Mouse (Mus musculus) kidney, adult 2 months (tissue): ENCODE measurements around the gene Atg13. TPM values are rescaled to one million over a fixed set of nuclear protein-coding genes. Genes with fewer than 3 reads are reported as not detected.
A peak's percentile ranks its signal among the peaks of the same experiment; 100 is the strongest.
"Not testable (repeated sequence)": the region's sequence is repeated elsewhere in the genome, so short reads cannot be mapped to it uniquely, and the experiment has no call there.

Experiments
- DNase-seq: peaks from one replicate; pipeline ENCODE4 v3.0.0; 2021
- H3K27ac ChIP-seq: fragments of 200-500 bp; 2 replicates; pipeline ENCODE4 v1.5.1; 2012; ENCODE audit warnings: low read depth, low read length, control low read depth, inconsistent platforms; ENCODE audit not compliant: insufficient read depth
- H3K27me3 ChIP-seq: fragments of 200-500 bp; replicated peaks from 2 replicates; pipeline ENCODE4 v1.6.1; 2012; ENCODE audit warnings: mild to moderate bottlenecking, moderate library complexity, low read length, inconsistent platforms; ENCODE audit not compliant: control insufficient read depth, insufficient read depth
- H3K36me3 ChIP-seq: fragments of 200-500 bp; 2 replicates; pipeline ENCODE4 v1.6.1; 2012; ENCODE audit warnings: mild to moderate bottlenecking, moderate library complexity, low read length, inconsistent platforms; ENCODE audit not compliant: control insufficient read depth, insufficient read depth
- H3K4me1 ChIP-seq: fragments of 200-500 bp; 2 replicates; pipeline ENCODE4 v1.6.1; 2011; ENCODE audit warnings: low read length; ENCODE audit not compliant: control insufficient read depth, insufficient read depth
- H3K4me3 ChIP-seq: fragments of 200-500 bp; 2 replicates; pipeline ENCODE4 v1.5.1; 2011; ENCODE audit warnings: mild to moderate bottlenecking, low read depth, low read length, control low read depth; ENCODE audit not compliant: insufficient read depth
- CTCF ChIP-seq: fragments of 200-500 bp; conservative IDR thresholded peaks from 2 replicates; pipeline ENCODE4 v1.5.1; 2011; ENCODE audit warnings: low read depth, mild to moderate bottlenecking, control low read depth, low read length, moderate library complexity, mixed read lengths; ENCODE audit not compliant: insufficient read depth, insufficient read length
- POLR2A ChIP-seq: fragments of 200-500 bp; IDR thresholded peaks from one replicate; pipeline ENCODE4 v1.6.1; 2011; ENCODE audit warnings: low read depth, low read length, control low read depth
- WGBS: fragments of 180-500 bp; shearing (Covaris S2); methylation state at CpG from one replicate; pipeline ENCODE4 v1.1.7; 2018; 5-methylcytosine and 5-hydroxymethylcytosine counted together
- polyA plus RNA-seq: library from polyadenylated mRNA; depleted of rRNA; stranded (reverse); fragments of >200 nt; gene quantifications from 2 replicates; pipeline ENCODE4 v1.2.3, GENCODE M21; 2012

The Atg13 gene
- polyA plus RNA-seq, 1 experiment = 32.5 TPM

- no peak overlapping the region for H3K27ac ChIP-seq
- no peak overlapping the region for H3K4me3 ChIP-seq
Measured at GRCm38 (mm10) chr2:91729571-91729970, 19.2 kb upstream of the Atg13 start.

DNA sequence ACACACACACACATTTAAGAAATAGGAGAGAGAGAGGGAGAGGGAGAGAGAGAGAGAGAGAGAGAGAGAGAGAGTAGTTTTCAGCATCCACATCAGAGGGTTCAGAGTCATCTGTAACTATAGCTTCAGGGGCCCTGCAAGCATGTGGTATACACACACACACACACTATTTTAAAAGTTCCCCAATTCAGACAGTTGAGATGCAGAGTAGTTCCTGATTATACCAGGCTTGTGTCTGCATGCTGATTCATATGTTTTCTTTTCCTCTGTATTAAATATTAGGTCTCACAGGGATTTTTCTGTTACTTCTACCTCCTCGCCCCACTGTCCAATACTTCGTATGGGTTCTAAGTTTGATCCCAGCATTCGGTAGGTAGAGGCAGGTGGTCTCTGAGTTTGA is 16.6 kb upstream of the Atg13 start:
- WGBS = 90% methylated on average over 3 of the region's 3 CpGs
- no peak overlapping the region for H3K27ac ChIP-seq
- TF ChIP-seq CTCF (no peak), POLR2A (no peak)
- no peaks in the 10 kb centered on the region; the same call in 1 of the 2 replicates for H3K4me1 ChIP-seq
- no peaks in the 10 kb centered on the region for H3K27me3 ChIP-seq
- DNase-seq = no peak
- H3K36me3 ChIP-seq = no peaks in the 10 kb centered on the region
- no peak overlapping the region for H3K4me3 ChIP-seq

More at GRCm38 (mm10) chr2:91729571-91729970, 19.2 kb upstream of the Atg13 start:
- H3K36me3 ChIP-seq = no peaks in the 10 kb centered on the region
- no peaks in the 10 kb centered on the region for H3K27me3 ChIP-seq
- no peaks in the 10 kb centered on the region; the same call in 1 of the 2 replicates for H3K4me1 ChIP-seq
- no peak for TF ChIP-seq POLR2A
- WGBS = 13% methylated on average over 4 of the region's 4 CpGs
- no peak for DNase-seq

DNA sequence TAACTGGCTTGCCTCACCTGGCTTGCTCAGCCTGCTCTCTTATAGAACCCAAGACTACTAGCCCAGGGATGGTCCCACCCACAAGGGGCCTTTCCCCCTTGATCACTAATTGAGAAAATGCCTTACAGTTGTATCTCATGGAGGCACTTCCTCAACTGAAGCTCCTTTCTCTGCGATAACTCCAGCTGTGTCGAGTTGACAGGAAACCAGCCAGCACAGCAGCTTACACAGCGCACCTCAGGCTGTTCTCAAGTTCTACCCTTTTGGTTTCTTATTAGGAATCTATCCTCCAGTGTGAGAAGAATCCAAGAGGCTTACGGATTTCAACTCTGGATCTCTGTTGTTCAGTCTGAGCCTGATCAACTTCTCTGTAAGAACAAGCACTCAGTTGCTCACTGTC is 15.1 kb upstream of the Atg13 start:
- H3K27me3 ChIP-seq, H3K36me3 ChIP-seq, H3K4me3 ChIP-seq, H3K4me1 ChIP-seq, DNase-seq, H3K27ac ChIP-seq: not testable (repeated sequence)
- WGBS = 48% methylated on average over 4 of the region's 4 CpGs

DNA sequence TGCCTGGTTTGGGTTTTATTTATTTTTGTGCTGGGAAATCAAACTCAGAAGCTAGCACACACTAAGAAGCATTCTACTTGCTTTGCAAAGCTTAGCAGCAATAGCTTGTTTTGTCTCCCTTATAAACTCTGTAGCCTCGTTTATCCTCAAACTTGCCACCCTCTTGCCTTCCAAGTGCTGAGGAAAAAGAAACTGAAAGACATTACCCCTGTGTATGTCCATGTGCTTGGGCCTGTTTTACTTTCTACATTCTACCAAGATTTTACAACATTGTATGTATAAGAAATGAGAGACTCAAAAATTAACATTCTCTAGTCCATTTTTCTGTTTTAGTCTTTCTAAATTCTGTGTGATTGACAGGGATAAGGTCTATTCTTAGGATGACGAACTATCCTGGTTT is 14.3 kb upstream of the Atg13 start:
- Histone ChIP-seq H3K36me3 (no peaks in the 10 kb centered on the region), H3K27me3 (no peaks in the 10 kb centered on the region), H3K4me3 (no peak overlapping the region), H3K27ac (no peak overlapping the region), H3K4me1 (no peaks in the 10 kb centered on the region)
- no peak for DNase-seq
- 62% methylated on average over 2 of the region's 2 CpGs for WGBS
- TF ChIP-seq CTCF (no peak), POLR2A (no peak)

DNA sequence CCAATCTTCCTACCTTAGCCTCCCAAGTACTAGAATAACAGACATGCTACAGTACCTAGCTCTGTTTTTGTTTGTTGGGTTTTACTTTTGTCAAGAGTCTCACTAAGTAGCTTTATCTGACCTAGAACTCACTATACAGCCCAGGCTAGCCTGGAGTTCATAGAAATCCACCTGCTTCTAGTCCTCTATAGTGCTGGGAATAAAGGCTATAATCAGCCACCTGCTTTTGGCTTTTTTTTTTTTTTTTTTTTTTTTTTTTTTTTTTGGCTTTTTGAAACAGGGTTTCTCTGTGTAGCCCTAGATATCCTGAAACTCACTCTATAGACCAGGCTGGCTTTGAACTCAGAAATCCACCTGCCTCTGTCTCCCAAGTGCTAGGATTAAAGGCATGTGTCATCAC is 13.6 kb upstream of the Atg13 start:
- Histone ChIP-seq H3K27ac (no peak overlapping the region), H3K4me3 (no peak overlapping the region), H3K4me1 (peaks cover under 1% of the 10 kb centered on the region; the same call in 1 of the 2 replicates), H3K27me3 (no peaks in the 10 kb centered on the region), H3K36me3 (no peaks in the 10 kb centered on the region)
- TF ChIP-seq CTCF (no peak), POLR2A (no peak)
- no peak for DNase-seq

- no peaks in the 10 kb centered on the region for H3K36me3 ChIP-seq
- no peak overlapping the region for H3K27ac ChIP-seq
- no peak for DNase-seq
- TF ChIP-seq CTCF (no peak), POLR2A (no peak)
- peaks cover 7% of the 10 kb centered on the region; the same call in 1 of the 2 replicates for H3K4me1 ChIP-seq
- no peak overlapping the region for H3K4me3 ChIP-seq
- H3K27me3 ChIP-seq = no peaks in the 10 kb centered on the region
- 78% methylated on average over 4 of the region's 4 CpGs for WGBS
Measured at GRCm38 (mm10) chr2:91723382-91723781, 13.0 kb upstream of the Atg13 start.

- Histone ChIP-seq H3K27me3 (no peaks in the 10 kb centered on the region), H3K27ac (peak overlapping the region; percentile 91), H3K4me1 (peaks cover 12% of the 10 kb centered on the region; the same call in 1 of the 2 replicates), H3K36me3 (no peaks in the 10 kb centered on the region; the same call in 1 of the 2 replicates), H3K4me3 (peak overlapping the region; percentile 23; the same call in 1 of the 2 replicates)
- peak; percentile 84 for DNase-seq
- 50% methylated on average over 6 of the region's 6 CpGs for WGBS
- no peak for TF ChIP-seq CTCF
- TF ChIP-seq POLR2A = no peak
Measured at GRCm38 (mm10) chr2:91718276-91718675, 7.9 kb upstream of the Atg13 start.

DNA sequence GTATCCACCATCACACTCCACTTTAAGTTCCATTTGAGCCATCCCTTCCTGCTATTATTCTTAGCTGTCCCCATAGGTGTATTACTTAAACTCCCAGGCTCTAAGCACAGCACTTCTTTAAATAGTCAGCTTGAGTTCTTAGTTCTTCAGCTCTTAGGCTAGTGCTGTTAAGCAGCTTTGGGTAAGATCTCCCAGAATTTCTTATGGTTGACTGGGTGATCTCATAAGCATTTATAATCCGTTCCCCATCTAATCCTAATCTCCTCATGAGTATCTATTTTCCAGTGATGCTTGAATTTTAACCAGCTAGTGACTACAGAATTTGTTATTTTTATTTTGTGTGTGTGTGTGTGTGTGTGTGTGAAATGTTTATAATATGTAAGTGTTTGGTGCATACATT is 4.5 kb upstream of the Atg13 start:
- Histone ChIP-seq H3K36me3 (no peaks in the 10 kb centered on the region; the same call in 1 of the 2 replicates), H3K4me3 (no peak overlapping the region), H3K27me3 (no peaks in the 10 kb centered on the region), H3K4me1 (peaks cover 17% of the 10 kb centered on the region; the same call in 1 of the 2 replicates), H3K27ac (no peak overlapping the region)
- TF ChIP-seq POLR2A (no peak), CTCF (no peak)
- WGBS = 86% methylated on average over 1 of the region's 1 CpGs
- no peak for DNase-seq
